Comparison of ENCODE assay signal across 26 mouse cellular contexts in genomic region chr11:23120533-23121210, GRCm38 (mm10).
"Had no signal": no experiment of that assay in that cellular context is flagged by ENCODE, and none has a peak within 500 bp of the region (broad histone marks: within the 10 kb centered on the region; RNA-seq: fewer than 3 reads in every experiment).

No protein-coding gene starts in this region.

- H3K9ac ChIP-seq: heart, embryonic 12.5 days; hindbrain, embryonic 13.5 days; hindbrain, embryonic 15.5 days; kidney, embryonic 15.5 days; limb, embryonic 13.5 days; limb, embryonic 15.5 days; liver, embryonic 12.5 days; liver, embryonic 14.5 days had no signal

- H3K4me1 ChIP-seq: heart, embryonic 10.5 days; heart, embryonic 12.5 days had no signal

- H3K27ac ChIP-seq: gastrocnemius, adult 2 months; heart, embryonic 10.5 days; hindbrain, embryonic 13.5 days; hindbrain, embryonic 15.5 days; hindbrain, postnatal 0 days; kidney, embryonic 15.5 days; kidney, postnatal 0 days; limb, embryonic 13.5 days; limb, embryonic 15.5 days; liver, embryonic 12.5 days; liver, embryonic 14.5 days had no signal

- H3K36me3 ChIP-seq: heart, embryonic 10.5 days; heart, embryonic 12.5 days; hindbrain, embryonic 13.5 days; hindbrain, embryonic 15.5 days; kidney, embryonic 15.5 days; limb, embryonic 13.5 days; limb, embryonic 15.5 days; liver, embryonic 12.5 days had no signal

- H3K9me3 ChIP-seq: heart, embryonic 10.5 days; heart, embryonic 12.5 days; hindbrain, embryonic 13.5 days; hindbrain, embryonic 15.5 days; kidney, embryonic 15.5 days; limb, embryonic 13.5 days; limb, embryonic 15.5 days; liver, embryonic 12.5 days had no signal

- ATAC-seq: hindbrain, postnatal 0 days; intestine, embryonic 16.5 days; liver, embryonic 12.5 days had no signal

- H3K27me3 ChIP-seq: heart, embryonic 12.5 days; hindbrain, embryonic 13.5 days; hindbrain, embryonic 15.5 days; kidney, embryonic 15.5 days; limb, embryonic 13.5 days; limb, embryonic 15.5 days; liver, embryonic 12.5 days had no signal

- DNase-seq: gastrocnemius, adult 2 months; gastrocnemius, postnatal 10 days; gastrocnemius, postnatal 25 days; heart, adult 18-20 months; heart, postnatal 10 days; heart, postnatal 4 days; kidney, adult 11 months; kidney, adult 2 months; kidney, adult 9 months; kidney, postnatal 14 days; kidney, postnatal 36 days; layer of hippocampus, adult 9-11 months; layer of hippocampus, postnatal 36 days; left cerebral cortex, postnatal 4 days had no signal

- H3K4me3 ChIP-seq: gastrocnemius, adult 2 months; heart, embryonic 10.5 days; heart, embryonic 12.5 days; hindbrain, embryonic 13.5 days; hindbrain, embryonic 15.5 days; kidney, embryonic 15.5 days; limb, embryonic 13.5 days; limb, embryonic 15.5 days; liver, embryonic 12.5 days had no signal

- H3K4me2 ChIP-seq: heart, embryonic 12.5 days; hindbrain, embryonic 13.5 days; hindbrain, embryonic 15.5 days; kidney, embryonic 15.5 days; limb, embryonic 13.5 days; limb, embryonic 15.5 days; liver, embryonic 12.5 days had no signal
